Mouse (Mus musculus): Measurements from ENCODE around the gene Scn3b. TPM values are rescaled to one million over a fixed set of nuclear protein-coding genes. Genes with fewer than 3 reads are reported as not detected.

Gene Scn3b
- polyA plus RNA-seq, 1 experiment from 2014 or later, result 4.1 TPM

DNA sequence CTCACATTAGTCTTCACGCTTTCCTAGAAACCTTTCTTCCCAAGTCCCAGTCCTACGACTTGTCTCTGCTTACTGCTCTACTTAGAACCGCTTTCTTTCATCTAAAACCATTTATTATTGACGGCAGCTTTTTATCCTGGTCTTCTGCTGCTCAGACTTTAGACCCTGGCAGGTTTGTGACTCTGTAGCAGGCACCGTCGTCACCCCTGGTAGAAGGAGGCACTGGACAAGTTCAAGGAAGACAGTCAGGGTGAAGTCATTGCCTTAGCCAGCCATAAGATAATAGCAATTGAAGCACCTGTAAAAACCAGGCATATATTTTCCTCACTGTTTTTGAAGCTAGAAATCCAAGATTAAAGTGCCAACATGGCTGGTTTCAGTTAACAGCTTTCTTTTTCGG, 33.8 kb upstream of the Scn3b start:
- Histone ChIP-seq H3K4me1 (ENCODE audit: control insufficient read depth, insufficient read depth, low read length) (no peaks in the 10 kb centered on the region), H3K4me3 (ENCODE audit: low read depth, low read length) (no peak overlapping the region), H3K9ac (replicated peaks; ENCODE audit: low read length) (no peak overlapping the region), H3K27ac (replicated peaks; ENCODE audit: low read depth, low read length) (no peak overlapping the region), H3K4me2 (ENCODE audit: low read depth, low read length) (no peak overlapping the region), H3K36me3 (replicated peaks; ENCODE audit: control insufficient read depth, insufficient read depth, low read depth, low read length) (no peaks in the 10 kb centered on the region), H3K9me3 (replicated peaks; ENCODE audit: control insufficient read depth, low read length) (no peaks in the 10 kb centered on the region), H3K27me3 (ENCODE audit: control insufficient read depth, insufficient read depth, low read length) (no peaks in the 10 kb centered on the region)
- DNase-seq (ENCODE audit: low spot score) (no peak), ATAC-seq (replicated peaks; ENCODE audit: insufficient number of reproducible peaks, low FRiP score, low TSS enrichment, low read depth) (no peak)
- WGBS, result 86% methylated on average over 7 of the region's 7 CpGs

DNA sequence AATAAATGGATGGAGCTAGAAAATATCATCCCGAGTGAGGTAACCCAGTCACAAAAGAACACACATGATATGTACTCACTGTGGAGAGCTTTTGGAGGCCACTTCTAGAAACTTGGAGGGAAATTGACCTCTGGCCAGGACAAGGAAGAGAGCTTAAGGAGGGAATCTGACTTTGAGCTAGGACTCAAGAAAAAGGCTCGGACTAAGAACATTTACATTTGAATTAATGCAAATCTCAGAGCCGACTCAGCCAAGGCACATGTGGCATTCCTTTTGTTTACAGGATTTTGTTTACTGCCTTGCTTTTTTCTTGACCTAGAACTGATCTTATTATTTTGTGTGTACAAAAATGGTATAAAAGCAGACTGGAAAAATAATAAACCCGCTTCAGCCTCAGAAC, 29.3 kb upstream of the Scn3b start:
- no peak for DNase-seq (ENCODE audit: low spot score)
- H3K4me1 ChIP-seq (ENCODE audit: control insufficient read depth, insufficient read depth, low read length), result no peaks in the 10 kb centered on the region
- H3K4me3 ChIP-seq (ENCODE audit: low read depth, low read length), result no peak overlapping the region
- H3K27ac ChIP-seq (replicated peaks; ENCODE audit: low read depth, low read length), result no peak overlapping the region
- H3K9ac ChIP-seq (replicated peaks; ENCODE audit: low read length), result no peak overlapping the region
- peaks cover 2% of the 10 kb centered on the region; the same call in 1 of the 2 replicates for H3K27me3 ChIP-seq (ENCODE audit: control insufficient read depth, insufficient read depth, low read length)
- H3K36me3 ChIP-seq (replicated peaks; ENCODE audit: control insufficient read depth, insufficient read depth, low read depth, low read length), result no peaks in the 10 kb centered on the region
- no peak overlapping the region for H3K4me2 ChIP-seq (ENCODE audit: low read depth, low read length)
- no peaks in the 10 kb centered on the region for H3K9me3 ChIP-seq (replicated peaks; ENCODE audit: control insufficient read depth, low read length)
- ATAC-seq (replicated peaks; ENCODE audit: insufficient number of reproducible peaks, low FRiP score, low TSS enrichment, low read depth), result no peak
- 26% methylated on average over 4 of the region's 4 CpGs for WGBS

DNA sequence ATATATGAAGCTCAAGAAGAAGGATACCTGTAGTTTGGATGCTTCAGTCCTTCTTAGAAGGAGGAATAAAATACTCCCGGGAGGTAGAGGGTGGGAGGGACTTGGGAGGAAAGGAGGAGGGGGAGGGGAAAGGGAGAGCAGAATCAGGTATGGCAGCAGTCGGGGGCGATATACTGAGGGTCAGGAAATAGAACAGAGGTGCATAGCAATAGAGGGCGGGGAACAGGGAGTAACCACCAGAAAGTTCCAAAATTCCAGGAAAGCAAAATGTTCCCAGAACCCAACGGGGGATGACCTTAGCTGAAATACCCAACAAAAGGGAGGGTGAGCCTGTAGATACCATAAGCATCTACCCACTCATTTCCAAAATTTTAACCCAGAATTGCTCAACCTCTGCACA, 28.7 kb upstream of the Scn3b start:
- no peak overlapping the region for H3K4me2 ChIP-seq (ENCODE audit: low read depth, low read length)
- H3K27me3 ChIP-seq (ENCODE audit: control insufficient read depth, insufficient read depth, low read length), result peaks cover 2% of the 10 kb centered on the region; the same call in 1 of the 2 replicates
- DNase-seq (ENCODE audit: low spot score) (no peak), ATAC-seq (replicated peaks; ENCODE audit: insufficient number of reproducible peaks, low FRiP score, low TSS enrichment, low read depth) (no peak)
- no peaks in the 10 kb centered on the region for H3K4me1 ChIP-seq (ENCODE audit: control insufficient read depth, insufficient read depth, low read length)
- H3K9ac ChIP-seq (replicated peaks; ENCODE audit: low read length), result no peak overlapping the region
- no peaks in the 10 kb centered on the region for H3K36me3 ChIP-seq (replicated peaks; ENCODE audit: control insufficient read depth, insufficient read depth, low read depth, low read length)
- 18% methylated on average over 5 of the region's 5 CpGs for WGBS
- H3K27ac ChIP-seq (replicated peaks; ENCODE audit: low read depth, low read length), result no peak overlapping the region
- H3K4me3 ChIP-seq (ENCODE audit: low read depth, low read length), result no peak overlapping the region
- no peaks in the 10 kb centered on the region for H3K9me3 ChIP-seq (replicated peaks; ENCODE audit: control insufficient read depth, low read length)

DNA sequence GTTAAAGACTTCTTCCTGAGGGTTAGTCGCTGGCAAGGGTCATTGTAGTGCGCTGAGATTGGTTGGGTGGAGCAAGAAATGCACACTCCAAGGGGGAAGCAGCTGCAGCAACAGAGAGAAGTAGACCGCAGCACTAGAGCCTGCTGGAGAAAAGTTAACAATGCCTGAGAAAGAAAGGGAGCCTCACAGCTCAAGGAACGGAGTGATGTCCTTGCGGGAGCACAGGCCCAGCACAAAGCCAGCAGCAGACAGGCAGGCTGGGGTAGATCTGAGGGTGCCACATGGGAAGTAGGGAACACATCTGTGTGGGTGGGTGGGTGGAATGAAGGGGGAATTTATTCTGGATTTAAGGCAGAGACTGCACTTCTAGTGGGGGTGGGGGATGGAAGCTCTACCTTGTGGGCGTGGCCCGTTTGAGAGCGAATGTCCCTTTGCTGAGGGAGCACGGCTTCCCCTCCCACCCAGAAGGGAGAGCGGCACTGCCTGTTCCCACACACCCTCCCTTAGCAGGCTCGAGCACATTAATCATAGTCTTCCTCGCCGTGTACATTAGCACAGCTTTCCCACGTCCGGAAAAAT, 27.7 kb upstream of the Scn3b start:
- peaks cover 2% of the 10 kb centered on the region; the same call in 1 of the 2 replicates for H3K27me3 ChIP-seq (ENCODE audit: control insufficient read depth, insufficient read depth, low read length)
- H3K4me2 ChIP-seq (ENCODE audit: low read depth, low read length), result peak overlapping the region; percentile 66
- no peak overlapping the region for H3K27ac ChIP-seq (replicated peaks; ENCODE audit: low read depth, low read length)
- no peaks in the 10 kb centered on the region for H3K36me3 ChIP-seq (replicated peaks; ENCODE audit: control insufficient read depth, insufficient read depth, low read depth, low read length)
- peak overlapping the region; percentile 52 for H3K9ac ChIP-seq (replicated peaks; ENCODE audit: low read length)
- peak; percentile 89 for ATAC-seq (replicated peaks; ENCODE audit: insufficient number of reproducible peaks, low FRiP score, low TSS enrichment, low read depth)
- DNase-seq (ENCODE audit: low spot score), result peak; percentile 67
- H3K9me3 ChIP-seq (replicated peaks; ENCODE audit: control insufficient read depth, low read length), result no peaks in the 10 kb centered on the region
- WGBS, result under 1% methylated on average over 15 of the region's 15 CpGs
- peak overlapping the region; percentile 31 for H3K4me3 ChIP-seq (ENCODE audit: low read depth, low read length)
- H3K4me1 ChIP-seq (ENCODE audit: control insufficient read depth, insufficient read depth, low read length), result no peaks in the 10 kb centered on the region

DNA sequence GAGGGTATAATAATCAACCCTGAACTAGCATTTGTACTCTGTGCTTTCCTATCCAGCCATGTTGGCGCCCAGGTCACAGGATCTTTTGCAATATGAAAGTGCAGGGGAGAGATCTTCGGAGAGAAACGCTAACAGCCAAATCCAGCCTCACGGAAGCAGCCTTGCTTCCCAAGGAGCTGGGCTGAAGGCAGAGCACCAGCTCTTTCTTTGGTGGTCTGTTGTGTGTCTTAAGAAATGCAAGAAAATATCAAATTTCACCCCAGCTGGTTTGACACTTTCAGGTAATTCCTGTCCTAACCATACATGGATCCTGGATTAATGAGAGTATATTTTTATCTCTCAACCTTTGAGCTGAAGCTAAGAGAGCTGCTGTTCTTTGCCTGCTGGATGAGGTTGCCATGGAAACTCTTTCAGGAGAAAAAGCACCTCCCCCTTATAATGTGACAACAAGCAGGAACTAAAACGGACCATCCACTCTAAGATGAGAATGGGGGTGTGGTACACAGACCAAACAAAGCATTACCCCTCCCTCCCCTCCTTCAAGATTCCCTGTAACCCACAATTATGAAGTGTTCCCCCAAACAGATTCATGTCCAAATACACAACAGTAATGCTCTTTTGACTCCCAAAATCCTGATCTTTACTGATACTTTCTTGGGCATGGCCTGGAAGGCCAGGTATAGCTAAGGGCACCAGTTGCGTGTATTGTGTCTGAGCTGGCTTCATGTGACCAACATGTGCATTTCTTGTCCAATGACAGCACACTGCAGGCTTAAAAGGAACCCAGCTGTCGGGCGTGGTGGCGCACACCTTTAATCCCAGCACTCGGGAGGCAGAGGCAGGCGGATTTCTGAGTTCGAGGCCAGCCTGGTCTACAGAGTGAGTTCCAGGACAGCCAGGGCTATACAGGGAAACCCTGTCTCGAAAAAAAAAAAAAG, 26.8 kb upstream of the Scn3b start:
- H3K36me3 ChIP-seq (replicated peaks; ENCODE audit: control insufficient read depth, insufficient read depth, low read depth, low read length), result no peaks in the 10 kb centered on the region
- no peaks in the 10 kb centered on the region for H3K9me3 ChIP-seq (replicated peaks; ENCODE audit: control insufficient read depth, low read length)
- peak overlapping the region; percentile 66 for H3K4me2 ChIP-seq (ENCODE audit: low read depth, low read length)
- H3K27ac ChIP-seq (replicated peaks; ENCODE audit: low read depth, low read length), result no peak overlapping the region
- H3K4me1 ChIP-seq (ENCODE audit: control insufficient read depth, insufficient read depth, low read length), result no peaks in the 10 kb centered on the region
- peaks cover 2% of the 10 kb centered on the region; the same call in 1 of the 2 replicates for H3K27me3 ChIP-seq (ENCODE audit: control insufficient read depth, insufficient read depth, low read length)
- peak overlapping the region; percentile 31 for H3K4me3 ChIP-seq (ENCODE audit: low read depth, low read length)
- ATAC-seq (replicated peaks; ENCODE audit: insufficient number of reproducible peaks, low FRiP score, low TSS enrichment, low read depth) (peak; percentile 29; the same call in 1 of the 2 replicates), DNase-seq (ENCODE audit: low spot score) (peak; percentile 41)
- WGBS, result 54% methylated on average over 13 of the region's 13 CpGs
- peak overlapping the region; percentile 52 for H3K9ac ChIP-seq (replicated peaks; ENCODE audit: low read length)

DNA sequence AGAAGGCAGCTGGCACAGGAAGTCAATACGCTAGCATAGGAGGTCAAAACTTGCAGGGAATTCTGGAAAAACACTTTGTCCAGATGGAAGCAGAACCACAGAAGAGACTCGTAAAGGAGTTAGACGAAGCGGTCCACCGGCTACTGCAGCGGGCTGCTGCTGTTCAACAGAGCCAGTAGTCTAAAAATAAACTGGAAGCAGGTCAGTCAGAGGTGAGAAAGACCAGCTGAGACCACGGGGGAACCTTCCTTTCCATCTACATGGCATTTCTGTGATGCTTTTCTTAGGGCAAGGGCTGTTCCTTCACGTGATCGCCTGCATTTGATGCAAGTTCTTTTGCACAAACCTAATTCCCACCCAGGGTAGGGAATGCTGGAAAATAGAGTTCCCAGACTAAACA, 23.6 kb upstream of the Scn3b start:
- 73% methylated on average over 9 of the region's 9 CpGs for WGBS
- peaks cover 2% of the 10 kb centered on the region; the same call in 1 of the 2 replicates for H3K27me3 ChIP-seq (ENCODE audit: control insufficient read depth, insufficient read depth, low read length)
- H3K9me3 ChIP-seq (replicated peaks; ENCODE audit: control insufficient read depth, low read length), result no peaks in the 10 kb centered on the region
- H3K4me2 ChIP-seq (ENCODE audit: low read depth, low read length), result no peak overlapping the region
- no peak overlapping the region for H3K9ac ChIP-seq (replicated peaks; ENCODE audit: low read length)
- no peaks in the 10 kb centered on the region for H3K4me1 ChIP-seq (ENCODE audit: control insufficient read depth, insufficient read depth, low read length)
- ATAC-seq (replicated peaks; ENCODE audit: insufficient number of reproducible peaks, low FRiP score, low TSS enrichment, low read depth) (no peak), DNase-seq (ENCODE audit: low spot score) (no peak)
- H3K27ac ChIP-seq (replicated peaks; ENCODE audit: low read depth, low read length), result no peak overlapping the region
- no peak overlapping the region for H3K4me3 ChIP-seq (ENCODE audit: low read depth, low read length)
- no peaks in the 10 kb centered on the region for H3K36me3 ChIP-seq (replicated peaks; ENCODE audit: control insufficient read depth, insufficient read depth, low read depth, low read length)

DNA sequence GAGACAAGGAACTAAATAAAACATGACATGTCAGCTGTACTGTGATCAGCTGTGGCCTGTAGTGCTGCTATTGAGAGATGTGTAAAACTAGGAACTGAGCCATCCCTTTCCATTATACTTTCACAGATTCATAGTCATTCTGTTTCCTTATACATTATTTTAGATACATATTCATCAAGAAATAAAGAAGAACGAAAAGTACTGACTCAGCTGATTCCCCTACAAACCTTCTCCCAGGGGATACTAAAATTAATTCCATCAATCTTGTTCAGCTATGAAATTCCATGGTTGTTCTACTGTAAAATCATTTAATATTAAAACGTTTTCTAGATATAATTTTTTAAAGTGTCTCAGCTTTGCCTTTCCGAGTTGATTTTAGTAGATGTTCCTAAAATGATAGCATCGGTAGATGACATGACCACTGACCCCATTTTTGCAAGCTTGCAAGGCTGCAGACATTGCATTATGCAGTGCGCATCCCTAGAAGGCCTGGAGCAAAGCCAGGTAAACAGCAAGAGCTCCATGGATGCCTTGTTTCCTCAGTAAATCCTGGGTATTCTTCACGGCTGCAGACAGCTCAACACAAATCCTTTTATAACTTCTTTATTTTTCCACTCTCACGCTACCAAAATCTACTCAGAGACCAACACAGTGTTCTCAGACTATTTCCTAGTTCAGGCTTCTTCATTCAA, 22.9 kb upstream of the Scn3b start:
- WGBS, result 87% methylated on average over 7 of the region's 7 CpGs
- ATAC-seq (replicated peaks; ENCODE audit: insufficient number of reproducible peaks, low FRiP score, low TSS enrichment, low read depth) (no peak), DNase-seq (ENCODE audit: low spot score) (no peak)
- no peaks in the 10 kb centered on the region for H3K4me1 ChIP-seq (ENCODE audit: control insufficient read depth, insufficient read depth, low read length)
- no peaks in the 10 kb centered on the region for H3K9me3 ChIP-seq (replicated peaks; ENCODE audit: control insufficient read depth, low read length)
- H3K4me2 ChIP-seq (ENCODE audit: low read depth, low read length), result no peak overlapping the region
- no peak overlapping the region for H3K4me3 ChIP-seq (ENCODE audit: low read depth, low read length)
- no peak overlapping the region for H3K9ac ChIP-seq (replicated peaks; ENCODE audit: low read length)
- H3K27me3 ChIP-seq (ENCODE audit: control insufficient read depth, insufficient read depth, low read length), result no peaks in the 10 kb centered on the region
- no peak overlapping the region for H3K27ac ChIP-seq (replicated peaks; ENCODE audit: low read depth, low read length)
- H3K36me3 ChIP-seq (replicated peaks; ENCODE audit: control insufficient read depth, insufficient read depth, low read depth, low read length), result no peaks in the 10 kb centered on the region
